Mouse (Mus musculus) spleen, postnatal 14 days (tissue): ENCODE data around the gene Sertad1.

Source experiments
- DNase-seq, 2 experiments: peaks; one replicate each; pipeline ENCODE4 v3.0.0; 2021 to 2022; ENCODE audit warnings: low spot score in 2 of 2

Gene Sertad1

GRCm38 (mm10) chr7:27499036-27499435 lies 12.3 kb downstream of the Sertad1 start, which contains the start of gene Prx:
Prx (plus strand) TSS chr7:27499324.
- DNase-seq = no peak

GRCm38 (mm10) chr7:27501620-27502019 lies 14.9 kb downstream of the Sertad1 start:
- no peak for DNase-seq

- no peak for DNase-seq
These were observed 20.2 kb downstream of the Sertad1 start for GRCm38 (mm10) chr7:27506765-27507370.

GRCm38 (mm10) chr7:27507711-27508647 lies 21.3 kb downstream of the Sertad1 start:
- DNase-seq = peak; percentile 100

- DNase-seq = peak; percentile 55 to 70
These were observed 21.9 kb downstream of the Sertad1 start for GRCm38 (mm10) chr7:27508648-27509005.

- no peak for DNase-seq
These were observed 24.1 kb downstream of the Sertad1 start for GRCm38 (mm10) chr7:27510809-27511208.

GRCm38 (mm10) chr7:27514961-27515360 lies 28.3 kb downstream of the Sertad1 start:
- DNase-seq = no peak

- DNase-seq = no peak
These were observed 31.6 kb downstream of the Sertad1 start for GRCm38 (mm10) chr7:27518314-27518713.

- no peak for DNase-seq
These were observed 33.4 kb downstream of the Sertad1 start for GRCm38 (mm10) chr7:27520104-27520503.

- DNase-seq = no peak
These were observed 33.9 kb downstream of the Sertad1 start for GRCm38 (mm10) chr7:27520599-27520998.

GRCm38 (mm10) chr7:27522967-27523366 lies 36.3 kb downstream of the Sertad1 start, which contains the start of gene Hipk4:
Hipk4 (plus strand) TSS chr7:27523267.
- no peak for DNase-seq

- DNase-seq = no peak
These were observed 37.1 kb downstream of the Sertad1 start for GRCm38 (mm10) chr7:27523805-27524204.

GRCm38 (mm10) chr7:27526039-27526827 lies 39.5 kb downstream of the Sertad1 start:
- DNase-seq = peak; percentile 57 to 79

GRCm38 (mm10) chr7:27529070-27529469 lies 42.4 kb downstream of the Sertad1 start:
- no peak for DNase-seq

- no peak for DNase-seq
These were observed 44.2 kb downstream of the Sertad1 start for GRCm38 (mm10) chr7:27530937-27531336.

GRCm38 (mm10) chr7:27531707-27532106 lies 45.0 kb downstream of the Sertad1 start:
- no peak for DNase-seq

GRCm38 (mm10) chr7:27532480-27533050 lies 45.9 kb downstream of the Sertad1 start:
- no peak for DNase-seq

GRCm38 (mm10) chr7:27535386-27535785 lies 48.7 kb downstream of the Sertad1 start:
- DNase-seq = peak in 1 of 2 experiments; percentile 28

GRCm38 (mm10) chr7:27536618-27537017 lies 49.9 kb downstream of the Sertad1 start:
- no peak for DNase-seq

- no peak for DNase-seq
These were observed 51.3 kb downstream of the Sertad1 start for GRCm38 (mm10) chr7:27537998-27538397.

GRCm38 (mm10) chr7:27538797-27539196 lies 52.1 kb downstream of the Sertad1 start:
- no peak for DNase-seq
